Mouse (Mus musculus) B cell, adult 2 months (primary cell): ENCODE measurements around the gene Gm3336.

ENCODE experiments used
- DNase-seq, 2 experiments: peaks; one replicate each; pipeline ENCODE4 v3.0.0; 2022

Gm3336 gene

GRCm38 (mm10) chr8:70765838-70766570 lies 47.7 kb downstream of the Gm3336 start:
- DNase-seq = peak; percentile 92 to 94

- peak; percentile 62 to 66 for DNase-seq
These were observed 48.5 kb downstream of the Gm3336 start for GRCm38 (mm10) chr8:70766571-70767440.

GRCm38 (mm10) chr8:70767503-70767902 lies 49.2 kb downstream of the Gm3336 start:
- DNase-seq = no peak

GRCm38 (mm10) chr8:70768231-70768776 lies 50.0 kb downstream of the Gm3336 start:
- peak; percentile 83 to 87 for DNase-seq

- peak in 1 of 2 experiments; percentile 45 for DNase-seq
These were observed 50.6 kb downstream of the Gm3336 start for GRCm38 (mm10) chr8:70768956-70769355.

- peak; percentile 99 for DNase-seq
These were observed 51.0 kb downstream of the Gm3336 start for GRCm38 (mm10) chr8:70769359-70769758.

GRCm38 (mm10) chr8:70769858-70770257 lies 51.5 kb downstream of the Gm3336 start:
- DNase-seq = no peak

GRCm38 (mm10) chr8:70770748-70771147 lies 52.4 kb downstream of the Gm3336 start:
- DNase-seq = no peak

- no peak for DNase-seq
These were observed 52.9 kb downstream of the Gm3336 start for GRCm38 (mm10) chr8:70771217-70771616.

GRCm38 (mm10) chr8:70772075-70772474 lies 53.7 kb downstream of the Gm3336 start:
- no peak for DNase-seq
